Mouse (Mus musculus) WW6 (cell line): ENCODE data around the gene Lgals3.
"Not testable (repeated sequence)": the region's sequence is repeated elsewhere in the genome, so short reads cannot be mapped to it uniquely, and the experiment has no call there.

Source experiments
- DNase-seq: peaks from one replicate; pipeline ENCODE4 v3.0.0-alpha.2; 2013; ENCODE audit warnings: low read depth, low spot score

Gene Lgals3

DNA sequence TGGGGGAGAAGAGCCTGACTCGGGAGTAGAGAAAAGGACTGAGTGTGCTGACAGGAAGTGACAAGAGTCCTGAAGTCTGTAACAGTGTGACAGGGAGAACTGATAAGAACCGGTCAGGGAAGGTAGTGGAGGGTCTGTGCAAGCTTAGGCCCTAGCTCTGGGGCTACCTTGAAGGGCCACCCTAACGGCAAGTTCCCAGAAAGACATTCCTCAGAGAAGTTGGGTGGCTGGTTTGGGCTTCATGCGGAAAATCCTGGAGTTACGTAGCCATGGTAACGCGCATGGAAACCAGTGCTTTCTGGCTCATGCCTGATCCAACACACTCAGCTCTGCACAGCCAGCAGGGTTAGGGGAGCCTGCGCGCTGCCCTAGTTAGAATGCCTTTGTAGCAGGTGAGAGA is at the start of gene Lgals3:
TSS of gene Lgals3 (plus strand) at position 291 of the 400 bp plus-strand sequence.
- peak; percentile 60 for DNase-seq

DNA sequence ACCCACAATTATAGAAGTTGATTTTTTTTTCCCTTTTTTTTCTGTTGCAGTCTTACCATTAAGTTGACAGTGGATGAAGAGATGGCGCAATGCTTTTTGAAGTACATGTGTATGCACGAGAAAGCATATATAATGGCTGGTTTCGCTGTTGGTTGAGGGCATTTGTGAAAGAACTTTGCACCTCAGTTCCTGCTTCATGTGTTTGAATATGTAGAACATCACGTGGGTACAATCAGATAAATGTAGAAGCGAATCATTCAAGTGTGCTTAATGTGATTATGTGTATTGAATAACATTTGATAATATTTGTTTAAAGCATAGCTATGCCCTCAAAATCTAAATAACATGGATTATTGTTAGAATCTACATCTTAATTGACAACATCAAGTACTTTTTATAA is 48.2 kb upstream of the Lgals3 start:
- no peak for DNase-seq

DNA sequence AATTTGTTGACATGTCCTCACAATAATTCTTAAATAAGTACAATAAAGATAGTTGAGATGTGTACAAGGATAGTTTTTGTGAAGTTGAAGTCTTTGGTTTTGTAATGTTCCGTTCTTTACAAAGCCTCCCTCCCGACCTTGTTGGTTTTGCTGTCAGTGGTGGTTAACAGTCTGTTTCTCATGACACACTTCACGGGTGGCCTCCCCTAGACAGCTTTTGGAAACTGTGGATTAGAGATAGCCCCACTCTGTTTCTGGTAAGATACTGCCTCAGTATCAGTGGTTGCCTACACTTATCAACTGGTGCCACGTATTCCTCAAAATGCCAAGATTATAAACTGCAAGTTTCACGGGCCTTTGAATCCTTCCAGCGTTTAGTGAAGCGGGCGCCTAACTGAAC is 46.0 kb upstream of the Lgals3 start:
- not testable (repeated sequence) for DNase-seq

GRCm38 (mm10) chr14:47325965-47326761 is 41.4 kb upstream of the Lgals3 start:
- no peak for DNase-seq

- no peak for DNase-seq
These were observed 40.2 kb upstream of the Lgals3 start for GRCm38 (mm10) chr14:47327347-47327746.

- DNase-seq: no peak
These were observed 35.6 kb upstream of the Lgals3 start for GRCm38 (mm10) chr14:47331920-47332319.

- DNase-seq: no peak
These were observed 32.7 kb upstream of the Lgals3 start for GRCm38 (mm10) chr14:47334819-47335218.

- no peak for DNase-seq
These were observed 32.3 kb upstream of the Lgals3 start for GRCm38 (mm10) chr14:47335300-47335699.

- no peak for DNase-seq
These were observed 27.2 kb upstream of the Lgals3 start for GRCm38 (mm10) chr14:47340231-47340925.

- no peak for DNase-seq
These were observed 25.7 kb upstream of the Lgals3 start for GRCm38 (mm10) chr14:47341811-47342291.

DNA sequence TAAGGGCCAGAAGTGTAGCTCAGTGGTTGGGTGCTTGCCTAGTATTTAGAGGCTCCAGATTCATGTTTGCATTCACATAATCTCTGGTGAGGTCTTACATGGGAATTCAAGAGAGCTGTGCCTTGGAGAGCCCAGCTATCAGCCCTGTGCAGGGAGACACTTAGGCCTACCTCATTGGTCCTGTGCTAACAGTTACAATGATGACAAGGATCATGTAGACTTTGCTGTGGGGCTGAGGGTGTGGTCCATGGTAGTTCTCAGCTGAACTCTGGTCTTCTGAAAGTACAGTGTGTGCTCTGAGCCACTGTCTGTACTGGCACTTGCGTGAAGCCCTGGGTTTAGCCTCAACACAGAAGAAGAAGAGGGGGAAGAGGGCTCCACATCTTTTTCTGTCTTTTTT is 20.8 kb upstream of the Lgals3 start:
- no peak for DNase-seq

GRCm38 (mm10) chr14:47350974-47351373 is 16.6 kb upstream of the Lgals3 start:
- DNase-seq: no peak

- no peak for DNase-seq
These were observed 15.3 kb upstream of the Lgals3 start for GRCm38 (mm10) chr14:47352272-47352671.

- no peak for DNase-seq
These were observed 14.3 kb upstream of the Lgals3 start for GRCm38 (mm10) chr14:47353240-47353639.

- peak; percentile 68 for DNase-seq
These were observed 13.4 kb upstream of the Lgals3 start for GRCm38 (mm10) chr14:47354111-47354577.

- no peak for DNase-seq
These were observed 12.6 kb upstream of the Lgals3 start for GRCm38 (mm10) chr14:47354948-47355347.

GRCm38 (mm10) chr14:47356622-47357021 is 10.9 kb upstream of the Lgals3 start:
- no peak for DNase-seq

DNA sequence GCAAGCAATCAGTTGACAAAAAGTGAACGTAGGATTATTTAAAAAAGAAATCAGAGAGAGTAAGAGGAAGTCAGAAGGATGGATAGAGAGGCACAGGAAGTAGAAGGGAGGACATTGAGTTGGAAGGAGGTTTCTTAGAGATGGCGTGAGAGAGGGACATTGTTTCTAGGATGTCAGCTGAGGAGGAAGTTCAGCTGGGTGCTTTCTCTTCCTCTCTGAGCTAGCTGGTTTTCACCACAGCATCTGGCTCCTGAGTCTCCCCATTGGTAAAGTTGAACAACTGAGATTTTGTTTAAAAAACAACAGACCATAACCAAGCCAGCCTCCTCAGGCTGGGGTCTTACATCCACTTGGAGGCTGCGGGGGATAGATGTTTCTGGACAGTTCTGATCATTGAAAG is 7.9 kb upstream of the Lgals3 start:
- no peak for DNase-seq

DNA sequence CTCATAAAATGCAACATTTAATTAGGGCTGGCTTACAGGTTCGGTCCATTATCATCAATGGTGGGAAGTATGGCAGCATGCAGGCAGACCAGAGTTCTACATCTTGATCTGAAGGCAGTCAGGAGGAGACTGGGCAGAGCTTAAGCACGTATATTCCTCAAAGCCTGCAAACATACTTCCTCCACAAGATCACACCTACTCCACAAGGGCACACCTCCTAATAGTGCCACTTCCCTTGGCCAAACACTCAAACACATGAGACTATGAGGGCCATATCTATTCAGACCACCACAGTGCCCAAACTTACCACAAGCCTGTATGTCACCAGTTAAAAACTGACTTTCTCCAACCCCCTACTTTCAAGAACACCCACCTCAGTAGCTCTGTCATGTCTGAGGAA is 6.1 kb upstream of the Lgals3 start:
- DNase-seq: no peak

- DNase-seq: no peak
These were observed 5.7 kb upstream of the Lgals3 start for GRCm38 (mm10) chr14:47361899-47362298.

DNA sequence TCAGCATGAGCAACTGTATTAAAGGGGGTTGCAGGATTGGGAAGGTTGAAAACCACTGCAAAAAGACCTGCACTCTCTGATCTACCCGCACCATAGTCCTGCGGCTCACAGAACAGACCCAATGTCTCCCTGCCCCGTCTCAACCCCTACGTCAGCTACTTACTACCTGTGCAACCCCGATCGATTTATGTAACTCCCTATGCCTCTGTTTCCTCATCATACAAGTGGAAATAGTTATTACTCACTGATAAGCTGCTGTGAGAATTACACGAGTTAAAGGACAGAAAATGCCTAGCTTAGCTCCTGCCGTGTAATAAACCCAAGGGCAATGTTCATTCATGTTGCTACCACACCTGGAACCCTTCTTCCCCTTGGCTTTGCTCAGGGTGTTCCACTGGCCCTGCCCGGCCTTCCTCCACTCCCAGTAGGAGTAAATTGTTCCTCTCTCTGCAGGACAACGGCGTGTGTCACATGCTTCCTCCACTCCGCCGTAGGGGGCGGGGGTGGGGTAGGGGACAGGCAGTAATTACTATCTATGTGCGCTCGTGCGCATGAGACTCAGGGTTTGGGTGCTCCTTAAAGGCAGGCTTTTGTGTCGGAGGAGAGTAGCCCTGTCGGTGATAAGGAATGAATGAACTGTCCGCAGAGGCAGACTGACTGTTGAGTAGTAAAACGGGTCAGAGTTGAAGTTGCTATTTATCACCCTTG is 2.7 kb upstream of the Lgals3 start:
- peak; percentile 47 for DNase-seq

DNA sequence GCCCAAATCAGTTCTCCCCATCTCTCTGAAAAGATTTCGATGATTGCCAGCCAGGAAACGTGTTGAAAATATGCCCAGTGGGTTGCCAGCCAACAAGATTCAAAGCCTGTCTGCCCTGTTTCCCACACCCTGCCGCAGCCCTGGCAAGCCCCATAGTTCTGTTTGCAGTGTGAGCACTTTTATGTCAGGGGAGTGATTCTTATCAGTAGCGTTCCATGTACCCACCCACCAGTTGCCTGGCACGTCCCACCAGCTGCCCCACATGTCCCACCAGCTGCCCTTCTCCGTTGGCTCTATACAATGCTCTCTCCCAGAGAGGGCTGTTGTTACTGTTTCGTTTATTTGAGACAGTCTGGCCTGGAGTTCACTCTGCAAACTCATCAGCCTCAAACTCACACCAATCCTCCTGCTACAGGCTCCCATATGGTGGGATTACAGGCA is 650 bp upstream of the Lgals3 start:
- DNase-seq: no peak
